In the genomic region with DNA sequence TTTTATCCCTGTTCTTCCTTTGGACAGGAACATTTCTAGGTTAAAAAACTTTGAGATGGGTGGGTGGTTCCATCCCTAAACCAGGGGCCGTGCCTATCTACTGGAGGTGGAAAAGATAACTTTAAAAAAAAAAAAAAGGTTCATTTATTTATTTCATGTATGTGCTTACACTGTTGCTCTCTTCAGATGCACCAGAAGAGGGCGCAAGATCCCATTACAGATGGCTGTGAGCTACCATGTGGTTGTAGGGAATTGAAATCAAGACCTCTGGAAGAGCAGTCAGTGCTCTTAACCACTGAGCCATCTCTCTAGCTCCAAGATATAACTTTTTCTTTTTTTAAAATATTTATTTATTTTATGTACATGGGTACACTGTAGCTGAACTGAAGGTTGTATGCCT, we compare ENCODE assay signal across 11 mouse cellular contexts. TPM values are rescaled to one million over a fixed set of nuclear protein-coding genes. Genes with fewer than 3 reads are reported as not detected.
DNase-seq lines count a peak whose midpoint lies in the region; ATAC-seq and TF ChIP-seq lines count a peak whose summit lies in the region.
"Had no signal": no experiment of that assay in that cellular context is flagged by ENCODE, and none has a peak within 500 bp of the region (broad histone marks: within the 10 kb centered on the region; RNA-seq: fewer than 3 reads in every experiment).

No protein-coding gene starts in this region.

- no peak for TF ChIP-seq POLR2A in thymus, adult 2 months (IDR thresholded peaks at IDR 0.05; ENCODE audit: control insufficient read depth, extremely low read depth, insufficient read depth, low read length, poor library complexity)

- no peak overlapping the region for H3K27ac ChIP-seq in hindbrain, postnatal 0 days
- H3K27ac ChIP-seq in hindbrain, embryonic 12.5 days = no peak overlapping the region
- no peak overlapping the region for H3K27ac ChIP-seq in thymus, adult 2 months (ENCODE audit: control insufficient read depth, insufficient read depth, low read length)
- H3K27ac ChIP-seq: lung, embryonic 15.5 days; stomach, embryonic 15.5 days had no signal

- no peaks in the 10 kb centered on the region for H3K36me3 ChIP-seq in hindbrain, postnatal 0 days (ENCODE audit: insufficient read depth, low read length)
- no peaks in the 10 kb centered on the region for H3K36me3 ChIP-seq in hindbrain, embryonic 12.5 days
- no peaks in the 10 kb centered on the region for H3K36me3 ChIP-seq in thymus, adult 2 months (ENCODE audit: control insufficient read depth, insufficient read depth, low read length)
- H3K36me3 ChIP-seq: lung, embryonic 15.5 days; stomach, embryonic 15.5 days had no signal

- peak; percentile 20; the same call in 1 of the 2 replicates for TF ChIP-seq CTCF in hindbrain, postnatal 0 days (IDR thresholded peaks at IDR 0.05; ENCODE audit: low read depth)
- TF ChIP-seq CTCF in thymus, adult 2 months (IDR thresholded peaks at IDR 0.05; ENCODE audit: borderline replicate concordance, control insufficient read depth, extremely low read depth, insufficient read depth, low read length, poor library complexity) = no peak

- H3K4me1 ChIP-seq in hindbrain, postnatal 0 days (ENCODE audit: insufficient read depth, low read length) = no peaks in the 10 kb centered on the region
- no peaks in the 10 kb centered on the region for H3K4me1 ChIP-seq in hindbrain, embryonic 12.5 days
- H3K4me1 ChIP-seq in thymus, adult 2 months (replicated peaks; ENCODE audit: control insufficient read depth, insufficient read depth, low read length) = no peaks in the 10 kb centered on the region
- H3K4me1 ChIP-seq: lung, embryonic 15.5 days; stomach, embryonic 15.5 days had no signal

- no peaks in the 10 kb centered on the region for H3K9me3 ChIP-seq in hindbrain, postnatal 0 days (ENCODE audit: low read length)
- no peaks in the 10 kb centered on the region for H3K9me3 ChIP-seq in hindbrain, embryonic 12.5 days (replicated peaks)
- H3K9me3 ChIP-seq: lung, embryonic 15.5 days; stomach, embryonic 15.5 days had no signal

- H3K27me3 ChIP-seq in hindbrain, postnatal 0 days (ENCODE audit: insufficient read depth, low read length) = no peaks in the 10 kb centered on the region
- no peaks in the 10 kb centered on the region for H3K27me3 ChIP-seq in hindbrain, embryonic 12.5 days
- H3K27me3 ChIP-seq in thymus, adult 2 months (ENCODE audit: control insufficient read depth, insufficient read depth, low read length) = no peaks in the 10 kb centered on the region
- H3K27me3 ChIP-seq: lung, embryonic 15.5 days; stomach, embryonic 15.5 days had no signal

- no peak overlapping the region for H3K4me2 ChIP-seq in hindbrain, postnatal 0 days (ENCODE audit: low read depth, low read length)
- no peak overlapping the region for H3K4me2 ChIP-seq in hindbrain, embryonic 12.5 days (replicated peaks)
- H3K4me2 ChIP-seq: lung, embryonic 15.5 days; stomach, embryonic 15.5 days had no signal

- DNase-seq in hindbrain, postnatal 0 days (ENCODE audit: low spot score) = no peak
- peak; percentile 3 for DNase-seq in thymus, adult 2 months
- DNase-seq in thymus, adult 18-20 months = no peak
- peak; percentile 69 for DNase-seq in R1 (ENCODE audit: low read depth, low spot score)
- DNase-seq in thymus, postnatal 4 days = peak; percentile 17
- no peak for DNase-seq in Muller cell, postnatal 12 days (ENCODE audit: inconsistent ontology term)
- DNase-seq: kidney, adult 2 months had no signal

- no peak overlapping the region for H3K4me3 ChIP-seq in hindbrain, postnatal 0 days (ENCODE audit: low read length)
- H3K4me3 ChIP-seq in hindbrain, embryonic 12.5 days = no peak overlapping the region
- H3K4me3 ChIP-seq in thymus, adult 2 months (ENCODE audit: control insufficient read depth, insufficient read depth, low read length) = no peak overlapping the region
- H3K4me3 ChIP-seq: erythroblast, embryonic 14.5 days; lung, embryonic 15.5 days; stomach, embryonic 15.5 days had no signal

- 28% methylated on average over 2 of the region's 2 CpGs for WGBS in hindbrain, postnatal 0 days
- WGBS in hindbrain, embryonic 12.5 days = 35% methylated on average over 2 of the region's 2 CpGs
- WGBS in thymus, adult 2 months = 46% methylated on average over 2 of the region's 2 CpGs

- ATAC-seq in hindbrain, postnatal 0 days = no peak
- no peak for ATAC-seq in hindbrain, embryonic 12.5 days (ENCODE audit: low FRiP score)

- H3K9ac ChIP-seq in hindbrain, postnatal 0 days (replicated peaks; ENCODE audit: low read length) = no peak overlapping the region
- no peak overlapping the region for H3K9ac ChIP-seq in hindbrain, embryonic 12.5 days
- H3K9ac ChIP-seq: lung, embryonic 15.5 days; stomach, embryonic 15.5 days had no signal

RNA-seq across cellular contexts. Expression of gene Gnl3l, which starts 54.1 kb away (rescaled TPM):
- 125 and 130 TPM in 2 replicates for total RNA-seq in hindbrain, postnatal 0 days (2014; rRNA removed)
- polyA plus RNA-seq in hindbrain, postnatal 0 days (2015; fragmentation: Nextera tagmentation; extraction: Ambion mirVana) = 105 TPM in 2 replicates
- polyA plus RNA-seq in hindbrain, embryonic 12.5 days (2016; fragmentation: Nextera tagmentation; extraction: Ambion mirVana) = 56.7 and 62.5 TPM in 2 replicates
- polyA plus RNA-seq in thymus, adult 2 months (2012; rRNA removed) = 14.3 and 15.3 TPM in 2 replicates

Comparison
In these comparisons a context has a peak if more than half of its experiments do, and no peak if none do; other contexts are left out.
1. DNase-seq: peak in thymus, adult 2 months (single experiment), R1 (single experiment) and thymus, postnatal 4 days (single experiment); none in hindbrain, postnatal 0 days (single experiment), thymus, adult 18-20 months (0 of 2) and Muller cell, postnatal 12 days (single experiment).